Mouse (Mus musculus) megakaryocyte, embryonic 14.5 days (primary cell): ENCODE data around the gene 1700001C02Rik.

Source experiments
- FLI1 ChIP-seq: IDR thresholded peaks from 2 replicates; pipeline ENCODE4 v1.6.1; 2012; ENCODE audit warnings: low read length, inconsistent platforms, mixed read lengths
- GATA1 ChIP-seq: IDR thresholded peaks from 3 replicates; pipeline ENCODE4 v1.6.1; 2012; ENCODE audit warnings: mixed read lengths, low read length, inconsistent platforms, borderline replicate concordance

GRCm38 (mm10) chr5:30416665-30417064 lies 49.2 kb upstream of the 1700001C02Rik start:
- TF ChIP-seq GATA1 (no peak), FLI1 (no peak)
